Comparison of ENCODE assay signal across 23 mouse cellular contexts in the genomic region with DNA sequence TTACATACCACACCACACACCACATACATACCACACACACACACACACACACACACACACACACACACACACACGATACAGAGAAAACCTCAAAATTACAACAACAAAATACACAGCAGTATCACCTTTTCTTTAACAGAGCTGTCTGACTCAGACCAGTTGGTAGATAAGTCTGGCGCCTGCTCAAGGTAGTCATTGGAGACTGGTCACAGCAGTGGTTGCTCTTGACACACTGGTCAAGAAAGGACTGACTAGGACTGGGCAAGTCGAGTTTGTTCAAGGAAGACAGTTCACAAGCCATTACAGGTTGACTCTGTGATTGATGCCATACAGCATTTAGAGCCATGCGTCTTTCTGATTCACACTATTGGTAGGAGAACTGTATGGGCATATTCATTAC.
"Had no signal": no experiment of that assay in that cellular context is flagged by ENCODE, and none has a peak within 500 bp of the region (broad histone marks: within the 10 kb centered on the region; RNA-seq: fewer than 3 reads in every experiment).

No protein-coding gene starts in this region.

- H3K4me3 ChIP-seq: heart, embryonic 10.5 days; heart, embryonic 12.5 days; hindbrain, embryonic 10.5 days; hindbrain, embryonic 12.5 days; kidney, embryonic 15.5 days; limb, embryonic 13.5 days; limb, embryonic 15.5 days had no signal

- H3K4me1 ChIP-seq: heart, embryonic 10.5 days; heart, embryonic 12.5 days; hindbrain, embryonic 10.5 days; hindbrain, embryonic 12.5 days; kidney, embryonic 15.5 days; limb, embryonic 13.5 days had no signal

- ATAC-seq: hindbrain, embryonic 16.5 days; intestine, embryonic 16.5 days had no signal

- H3K9ac ChIP-seq: heart, embryonic 12.5 days; hindbrain, embryonic 12.5 days; hindbrain, embryonic 14.5 days; kidney, embryonic 15.5 days; limb, embryonic 13.5 days; limb, embryonic 15.5 days had no signal

- H3K36me3 ChIP-seq: heart, embryonic 10.5 days; heart, embryonic 12.5 days; hindbrain, embryonic 10.5 days; hindbrain, embryonic 12.5 days; kidney, embryonic 15.5 days; limb, embryonic 13.5 days; limb, embryonic 15.5 days had no signal

- H3K27me3 ChIP-seq: heart, embryonic 12.5 days; hindbrain, embryonic 12.5 days; kidney, embryonic 15.5 days; limb, embryonic 13.5 days; limb, embryonic 15.5 days had no signal

- H3K27ac ChIP-seq: heart, embryonic 10.5 days; hindbrain, embryonic 10.5 days; hindbrain, embryonic 12.5 days; hindbrain, embryonic 14.5 days; kidney, embryonic 15.5 days; kidney, postnatal 0 days; limb, embryonic 13.5 days; limb, embryonic 15.5 days had no signal

- H3K4me2 ChIP-seq: heart, embryonic 12.5 days; hindbrain, embryonic 12.5 days; hindbrain, embryonic 14.5 days; kidney, embryonic 15.5 days; limb, embryonic 13.5 days; limb, embryonic 15.5 days had no signal

- H3K9me3 ChIP-seq: heart, embryonic 10.5 days; heart, embryonic 12.5 days; hindbrain, embryonic 10.5 days; hindbrain, embryonic 12.5 days; kidney, embryonic 15.5 days; limb, embryonic 15.5 days had no signal

- DNase-seq: gastrocnemius, postnatal 25 days; heart, adult 18-20 months; heart, postnatal 10 days; heart, postnatal 4 days; kidney, adult 11 months; kidney, adult 2 months; kidney, adult 9 months; kidney, postnatal 14 days; kidney, postnatal 36 days; layer of hippocampus, adult 9-11 months; layer of hippocampus, postnatal 36 days; left cerebral cortex, postnatal 4 days had no signal
